Mouse (Mus musculus): ENCODE results near the gene Rassf8.
A peak's percentile ranks its signal among the peaks of the same experiment; 100 is the strongest.

The Rassf8 gene

DNA sequence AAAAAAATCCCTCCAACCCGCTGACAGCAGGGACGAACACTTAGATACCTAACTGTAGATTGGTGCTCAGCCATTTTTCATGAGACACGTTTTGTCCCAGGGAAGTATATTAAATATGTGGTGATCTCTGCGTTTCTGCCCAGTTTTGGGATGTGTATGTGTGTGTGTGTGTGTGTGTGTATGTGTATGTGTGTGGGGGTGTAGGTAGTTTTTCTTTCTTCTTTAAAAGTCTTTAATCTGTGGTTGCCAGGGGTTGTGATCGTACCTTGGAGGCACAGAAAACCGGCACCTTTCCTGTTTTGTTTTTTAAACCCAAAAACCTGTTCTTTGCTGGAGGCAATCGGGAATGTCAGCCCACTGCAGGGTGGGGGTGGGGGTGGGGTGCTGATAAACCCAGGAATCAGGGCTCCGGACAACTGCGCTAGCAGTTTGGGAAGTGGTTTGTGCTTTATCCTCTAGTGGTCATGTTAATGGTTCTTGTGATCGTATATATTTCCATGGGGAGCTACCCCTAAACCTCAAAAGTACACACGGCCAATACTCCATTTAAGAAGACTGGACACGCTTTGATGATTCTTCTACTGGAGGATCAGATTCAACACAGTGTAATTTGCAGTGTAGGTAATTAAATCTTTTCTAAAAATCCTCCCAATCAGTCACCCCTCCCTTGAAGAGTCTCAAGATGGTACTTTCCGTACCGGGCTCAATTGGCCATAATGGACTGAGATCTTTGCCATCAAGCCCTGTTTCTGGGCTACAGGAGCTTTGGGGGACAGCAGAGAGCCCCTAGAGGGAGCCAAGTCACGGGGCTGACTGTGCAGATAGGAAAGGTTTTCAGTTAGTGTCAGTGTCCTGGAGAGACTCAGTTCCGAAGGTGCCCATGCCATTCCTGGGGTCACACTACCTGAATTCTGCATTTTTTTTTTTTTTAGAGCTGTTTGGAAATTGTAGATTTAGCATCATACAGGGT, 1.4 kb downstream of the Rassf8 start:
- DNase-seq (ENCODE audit: low spot score), result peak; percentile 45

GRCm38 (mm10) chr6:145750394-145750793, 3.8 kb downstream of the Rassf8 start:
- no peak for DNase-seq (ENCODE audit: low spot score)

- no peak for DNase-seq (ENCODE audit: low spot score)
Observed at GRCm38 (mm10) chr6:145753296-145753695, 6.7 kb downstream of the Rassf8 start.

- no peak for DNase-seq (ENCODE audit: low spot score)
Observed at GRCm38 (mm10) chr6:145754416-145754815, 7.9 kb downstream of the Rassf8 start.

GRCm38 (mm10) chr6:145755942-145756639, 9.5 kb downstream of the Rassf8 start:
- no peak for DNase-seq (ENCODE audit: low spot score)

GRCm38 (mm10) chr6:145756640-145757005, 10.1 kb downstream of the Rassf8 start:
- DNase-seq (ENCODE audit: low spot score), result no peak

DNA sequence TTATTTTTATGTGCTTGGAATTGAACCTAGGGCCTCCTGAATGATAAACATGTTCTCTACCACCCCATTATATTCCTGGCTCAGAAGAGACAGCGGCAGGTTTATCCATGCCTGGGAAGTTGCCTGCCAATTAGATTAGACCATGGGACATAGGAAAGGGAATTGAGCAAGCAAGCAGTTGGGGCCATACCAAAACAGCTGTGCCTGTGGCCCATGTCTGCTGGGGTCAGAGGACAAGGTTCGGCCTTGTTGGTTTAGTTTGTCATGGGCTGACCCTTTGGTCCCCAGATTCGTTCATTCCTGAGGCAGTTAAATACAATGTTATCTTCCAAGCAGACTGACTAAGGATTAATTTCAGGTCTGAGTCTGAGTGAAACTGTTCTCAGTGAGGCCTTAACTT, 10.8 kb downstream of the Rassf8 start:
- DNase-seq (ENCODE audit: low spot score), result no peak

DNA sequence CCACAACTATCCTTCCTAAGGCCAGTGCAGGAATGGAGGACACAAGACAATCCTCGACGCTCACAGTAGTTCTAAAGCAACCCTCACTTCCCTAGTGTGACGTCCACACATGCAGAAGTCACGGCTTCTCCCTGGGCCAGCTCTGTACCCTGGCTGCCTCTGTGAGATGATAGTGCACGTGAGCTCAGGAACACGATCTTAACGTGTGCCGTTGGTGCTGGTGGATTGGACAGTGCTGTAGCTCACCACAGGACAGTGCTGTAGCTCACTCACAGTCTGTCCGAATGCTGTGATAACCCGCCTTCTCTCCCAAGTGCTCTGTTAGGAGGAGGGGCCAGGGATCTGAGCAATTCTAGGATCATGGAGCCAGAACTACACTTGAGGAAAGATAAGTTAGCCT, 12.1 kb downstream of the Rassf8 start:
- DNase-seq (ENCODE audit: low spot score), result no peak

- no peak for DNase-seq (ENCODE audit: low spot score)
Observed at GRCm38 (mm10) chr6:145759432-145759831, 12.9 kb downstream of the Rassf8 start.

DNA sequence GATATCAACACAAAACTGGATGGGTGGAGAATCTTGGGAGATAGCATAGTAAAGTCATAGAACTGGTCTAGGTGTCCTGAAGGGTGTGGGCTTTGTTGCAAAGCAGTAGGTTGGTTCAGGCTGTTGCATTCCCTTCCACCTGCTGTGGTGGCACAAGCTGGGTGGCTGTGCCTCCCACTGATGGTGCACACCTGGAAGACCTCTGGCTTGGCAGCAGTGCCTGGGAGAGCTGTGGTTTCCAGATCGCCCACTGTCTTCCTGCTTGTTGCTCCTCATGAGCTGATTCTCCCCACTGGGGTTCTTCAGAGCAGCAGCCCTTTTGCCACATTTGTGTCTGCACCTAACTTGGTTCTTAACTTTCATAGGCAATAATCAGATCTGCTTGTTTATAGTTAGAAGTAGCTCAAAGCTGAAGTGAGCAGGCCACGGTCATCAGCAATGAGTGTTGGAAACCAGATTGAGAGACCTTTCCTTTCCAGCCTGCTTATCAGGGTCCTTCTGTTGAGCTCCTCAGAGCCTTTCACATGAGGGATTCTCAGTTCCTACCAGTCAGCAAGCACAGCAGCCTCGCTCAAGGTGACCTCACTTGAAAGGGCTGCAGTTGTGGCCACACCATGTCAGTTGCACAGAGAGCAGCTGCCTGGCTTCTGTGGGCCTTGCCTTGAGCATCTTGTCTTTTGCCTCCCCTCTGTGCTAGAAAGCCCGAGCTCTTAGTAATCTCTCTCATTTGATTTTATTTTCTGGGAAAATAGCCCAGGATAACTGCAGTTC, 13.9 kb downstream of the Rassf8 start:
- no peak for DNase-seq (ENCODE audit: low spot score)

- DNase-seq (ENCODE audit: low spot score), result no peak
Observed at GRCm38 (mm10) chr6:145761151-145761935, 14.8 kb downstream of the Rassf8 start.

DNA sequence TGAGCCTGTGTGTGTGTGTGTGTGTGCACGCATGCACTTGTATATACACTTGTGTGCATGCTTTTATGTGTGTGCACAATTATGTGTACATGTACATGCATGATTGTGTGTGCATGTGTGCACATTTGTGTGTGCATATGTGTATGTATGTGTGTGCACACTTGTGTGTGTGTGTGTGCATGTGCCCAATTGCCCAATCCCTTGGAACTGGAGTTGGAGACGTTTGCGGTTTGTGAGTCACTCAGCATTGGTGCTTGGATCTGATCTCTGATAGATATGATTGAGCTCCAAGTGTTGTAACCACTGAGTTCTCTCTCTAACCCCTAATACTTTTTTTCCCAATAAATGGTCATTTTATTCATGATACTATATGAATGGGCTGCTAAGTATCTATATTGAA, 15.5 kb downstream of the Rassf8 start:
- DNase-seq (ENCODE audit: low spot score), result no peak

GRCm38 (mm10) chr6:145763051-145763450, 16.5 kb downstream of the Rassf8 start:
- DNase-seq (ENCODE audit: low spot score), result no peak

DNA sequence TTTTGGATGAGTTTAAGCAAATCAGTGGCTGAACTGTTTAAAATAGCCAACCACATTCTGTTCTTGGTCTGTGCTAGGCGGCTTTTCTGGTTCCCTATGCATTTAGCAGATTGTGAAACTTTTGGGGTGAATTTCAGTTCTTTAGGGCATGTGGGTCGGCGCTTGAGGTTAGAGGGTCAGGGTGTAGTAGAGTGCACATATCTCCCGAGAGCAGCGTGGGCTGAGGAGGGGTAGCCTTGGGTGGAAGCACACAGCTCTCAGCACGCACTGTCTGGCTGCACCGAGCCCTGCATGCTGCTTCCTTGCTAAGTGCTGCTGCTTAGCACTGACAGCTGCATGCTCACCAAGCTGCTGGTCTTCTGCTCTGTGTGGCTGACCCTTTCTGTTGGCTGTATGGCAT, 18.5 kb downstream of the Rassf8 start:
- DNase-seq (ENCODE audit: low spot score), result no peak

DNA sequence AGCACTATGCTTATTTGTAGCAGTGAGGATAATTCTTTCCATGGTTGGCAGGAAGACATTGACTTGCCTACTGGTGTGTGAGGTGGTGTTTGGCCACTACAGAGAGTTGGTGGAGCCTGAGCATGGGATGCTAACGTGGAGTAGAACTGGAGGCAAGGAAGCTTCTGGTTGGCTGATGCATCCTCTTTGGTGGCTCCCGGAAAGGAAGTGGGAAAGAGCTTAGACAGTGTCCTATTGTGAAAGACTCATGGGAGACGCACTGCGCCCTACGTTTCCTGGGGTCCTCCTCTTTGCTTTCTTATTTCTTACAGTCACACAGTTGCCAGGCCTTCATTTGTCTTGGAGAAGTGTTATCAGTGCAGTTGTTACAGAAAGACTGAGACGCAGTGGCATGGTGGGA, 20.4 kb downstream of the Rassf8 start:
- DNase-seq (ENCODE audit: low spot score), result no peak

DNA sequence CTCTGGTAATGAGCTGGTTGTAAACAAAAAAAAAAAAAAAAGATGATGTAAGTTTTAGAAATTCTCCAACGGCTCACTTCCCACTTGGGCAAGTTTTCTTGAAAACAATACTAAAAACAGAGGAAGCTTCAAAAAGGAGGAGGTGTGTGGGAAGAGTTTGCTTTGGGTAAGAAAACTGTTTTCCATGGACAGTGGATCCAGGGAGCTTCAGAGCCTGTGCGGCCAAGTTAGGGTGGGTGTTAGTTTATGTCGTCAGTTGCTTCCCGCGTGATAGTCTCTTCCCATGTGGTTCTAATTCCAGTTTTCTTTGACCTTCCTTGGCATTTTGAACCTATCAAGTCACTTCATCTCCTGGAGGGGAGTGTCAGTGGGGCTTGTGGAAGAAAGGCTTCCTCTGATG, 21.1 kb downstream of the Rassf8 start:
- no peak for DNase-seq (ENCODE audit: low spot score)

DNA sequence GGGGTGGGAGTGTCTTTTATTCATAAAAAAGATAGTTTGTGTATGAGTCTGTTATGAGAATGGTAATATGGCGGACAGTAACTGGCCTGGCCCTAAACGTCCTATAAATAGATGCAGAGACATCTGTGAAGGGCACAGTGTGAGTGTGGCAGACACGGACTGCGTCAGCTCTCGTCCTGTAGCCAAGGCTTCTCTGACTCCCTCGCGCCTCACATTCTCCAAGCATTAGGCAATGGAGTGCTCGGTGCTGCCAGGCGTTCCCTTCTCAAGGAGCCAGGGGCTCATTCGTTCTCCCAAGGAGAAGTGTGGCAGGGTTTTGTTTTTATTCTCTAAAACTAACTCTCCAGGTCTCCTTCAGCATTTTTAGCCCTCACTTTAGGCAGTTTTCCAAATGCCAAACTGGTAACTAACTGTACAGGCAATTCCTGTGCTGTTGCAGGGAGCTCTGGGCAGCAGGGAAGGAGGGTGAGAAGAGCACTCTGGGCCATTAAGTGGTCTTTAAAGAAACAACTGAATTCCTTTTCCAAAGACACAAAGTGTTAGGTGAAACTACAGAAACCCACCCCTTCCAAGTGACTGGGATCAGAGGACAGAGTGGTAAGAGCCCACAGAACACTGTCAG, 22.2 kb downstream of the Rassf8 start:
- no peak for DNase-seq (ENCODE audit: low spot score)

- no peak for DNase-seq (ENCODE audit: low spot score)
Observed at GRCm38 (mm10) chr6:145769855-145770254, 23.3 kb downstream of the Rassf8 start.

GRCm38 (mm10) chr6:145770272-145771000, 23.9 kb downstream of the Rassf8 start:
- peak; percentile 42 for DNase-seq (ENCODE audit: low spot score)

- DNase-seq (ENCODE audit: low spot score), result no peak
Observed at GRCm38 (mm10) chr6:145774436-145774835, 27.9 kb downstream of the Rassf8 start.

- DNase-seq (ENCODE audit: low spot score), result no peak
Observed at GRCm38 (mm10) chr6:145776241-145776640, 29.7 kb downstream of the Rassf8 start.

All from retina, embryonic 14.5 days (tissue).